Mouse (Mus musculus) pancreas, adult 10 weeks (tissue): ENCODE results near the gene Pde8a. TPM values are rescaled to one million over a fixed set of nuclear protein-coding genes. Genes with fewer than 3 reads are reported as not detected.

Source experiments
- polyA plus RNA-seq: library from polyadenylated mRNA; stranded (reverse); fragments of 350-450 nt; fragmentation: Illumina TruSeq; extraction: RNeasy Lipid Tissue Mini Kit (QIAGEN cat#74804); gene quantifications from one replicate; pipeline ENCODE4 v1.2.3, GENCODE M21; 2015; ENCODE audit warnings: low read depth, low replicate concordance; ENCODE audit not compliant: insufficient read depth

Pde8a gene
- polyA plus RNA-seq: 5.9 TPM

DNA sequence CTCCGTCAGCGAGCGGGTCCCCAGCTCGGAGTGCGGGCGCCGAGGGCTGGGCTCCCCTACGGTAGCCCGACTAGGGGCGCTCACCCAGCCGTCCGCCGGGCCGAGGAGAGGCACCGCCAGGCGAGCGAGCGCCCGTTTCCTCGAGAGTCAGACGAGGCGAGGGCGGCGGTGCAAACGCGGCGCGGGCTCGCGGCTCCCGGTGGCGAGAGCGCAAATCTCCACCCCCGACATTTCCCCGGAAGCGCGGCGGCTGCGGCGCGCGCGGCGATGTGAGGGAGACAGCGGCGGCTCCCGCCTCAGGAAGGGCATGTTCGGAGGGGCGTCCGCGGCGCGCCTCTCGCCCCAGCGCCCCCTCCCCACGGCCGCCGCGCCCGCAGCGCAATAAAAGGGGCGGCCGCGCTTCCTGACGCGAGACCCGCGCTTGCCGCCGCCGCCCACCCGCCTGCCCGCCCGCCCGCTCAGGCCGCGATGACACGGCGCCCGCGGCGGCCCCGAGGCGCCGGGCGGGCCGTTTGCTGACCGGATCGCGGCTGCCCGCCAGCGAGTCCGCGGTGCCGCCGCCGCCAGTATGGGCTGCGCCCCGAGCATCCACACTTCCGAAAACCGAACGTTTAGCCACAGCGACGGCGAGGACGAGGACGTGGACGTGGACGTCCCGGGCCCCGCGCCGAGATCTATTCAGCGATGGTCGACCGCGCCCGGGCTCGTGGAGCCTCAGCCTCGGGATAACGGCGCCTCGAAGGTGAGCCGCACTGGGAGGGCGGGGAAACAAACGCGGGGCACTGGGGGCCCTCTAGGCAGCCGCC lies at the start of gene Pde8a:
Pde8a (plus strand) TSS at position 250 of the 806 bp plus-strand sequence.

DNA sequence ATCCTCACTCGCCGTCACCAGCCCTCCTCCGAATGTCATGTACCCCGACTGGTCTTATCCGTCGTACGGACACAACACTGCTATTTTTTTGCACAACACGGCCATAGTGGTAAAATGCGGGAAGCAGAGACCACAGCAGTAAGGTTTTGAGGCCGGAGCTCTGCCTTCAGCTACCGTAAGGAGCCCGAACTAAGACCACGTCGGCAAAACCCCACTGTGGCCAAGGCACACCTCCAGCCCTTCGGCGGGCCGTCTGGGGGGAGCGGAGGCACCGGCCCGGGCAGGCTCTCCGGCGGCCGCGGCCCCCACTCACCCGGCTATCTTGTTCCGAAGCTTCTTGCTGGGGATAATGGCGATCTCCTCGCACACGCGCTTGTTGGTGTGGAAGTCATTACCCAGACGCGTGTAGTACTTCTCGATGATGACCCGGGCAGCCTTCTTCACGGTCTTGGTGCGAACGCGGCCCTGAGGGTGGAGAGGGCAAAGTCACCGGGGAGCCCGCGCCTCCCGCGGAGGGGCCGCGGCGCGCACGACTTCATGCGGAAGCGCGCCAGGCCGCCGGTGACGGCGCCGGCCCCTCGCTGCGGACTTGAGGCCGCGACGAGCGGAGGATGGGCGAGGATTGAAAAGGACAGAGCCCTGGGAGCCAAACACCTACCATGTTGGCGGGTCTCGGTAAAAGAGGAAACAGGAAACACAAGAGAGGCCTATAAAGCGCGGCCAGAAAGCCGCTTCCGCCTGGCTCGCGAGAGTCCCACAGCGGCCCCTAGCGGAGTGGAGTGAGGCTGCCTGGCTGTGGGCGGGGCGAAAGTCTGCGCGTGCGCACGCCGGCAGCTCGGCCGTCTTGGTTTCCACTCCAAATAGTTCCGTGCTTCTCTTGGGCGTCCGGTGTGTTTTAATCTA lies 131.4 kb downstream of the Pde8a start, which contains the start of gene Rps17:
Rps17 (minus strand) TSS at position 711 of the 903 bp plus-strand sequence.

Other genes starting within 250 kb of the Pde8a start
- gene Zfp592, start 219.9 kb upstream of the Pde8a start, polyA plus RNA-seq: 12.7 TPM
- gene Alpk3, start 156.0 kb upstream of the Pde8a start, polyA plus RNA-seq: 0.98 TPM
- gene Slc28a1, start 98.8 kb upstream of the Pde8a start, polyA plus RNA-seq: not detected
- 575 TPM for gene Rps17, start 131.7 kb downstream of the Pde8a start, polyA plus RNA-seq
- gene Cpeb1, start 241.9 kb downstream of the Pde8a start, polyA plus RNA-seq: 9.4 TPM